Mouse (Mus musculus) naive thymus-derived CD4-positive, alpha-beta T cell, adult 2 months (primary cell): ENCODE measurements at regions not wholly inside any gene's neighbourhood (a gene's known extent, or its start where the extent isn't known, plus 50 kb on each side); places are given as distances from the start of the nearest gene placed in this dataset.

ENCODE experiments used
- DNase-seq: peaks from one replicate; pipeline ENCODE4 v3.0.0-alpha.2; 2011; ENCODE audit warnings: low read depth

- DNase-seq = no peak
These were observed 236.0 kb downstream of the Gm11011 start for GRCm38 (mm10) chr2:169351547-169351946.

- no peak for DNase-seq
These were observed 241.4 kb downstream of the Gm11011 start for GRCm38 (mm10) chr2:169346107-169346506.

- DNase-seq = no peak
These were observed 268.0 kb downstream of the Gm11011 start for GRCm38 (mm10) chr2:169319521-169319920.

- DNase-seq = no peak
These were observed 273.1 kb downstream of the Gm11011 start for GRCm38 (mm10) chr2:169314396-169314930.

- DNase-seq = no peak
These were observed 275.7 kb downstream of the Gm11011 start for GRCm38 (mm10) chr2:169311821-169312220.

GRCm38 (mm10) chr2:169311356-169311755, 276.2 kb downstream of the Gm11011 start:
- DNase-seq = no peak

GRCm38 (mm10) chr2:169304360-169304759, 283.2 kb downstream of the Gm11011 start:
- no peak for DNase-seq

- no peak for DNase-seq
These were observed 286.6 kb downstream of the Gm11011 start for GRCm38 (mm10) chr2:169300966-169301365.

GRCm38 (mm10) chr2:169300411-169300810, 287.1 kb downstream of the Gm11011 start:
- DNase-seq = no peak

- no peak for DNase-seq
These were observed 289.5 kb downstream of the Gm11011 start for GRCm38 (mm10) chr2:169297841-169298627.

GRCm38 (mm10) chr2:169297226-169297625, 290.3 kb downstream of the Gm11011 start:
- no peak for DNase-seq

GRCm38 (mm10) chr2:169293351-169293750, 294.2 kb downstream of the Gm11011 start:
- DNase-seq = no peak

GRCm38 (mm10) chr2:169288891-169289605, 298.5 kb downstream of the Gm11011 start:
- DNase-seq = no peak

- no peak for DNase-seq
These were observed 300.8 kb downstream of the Gm11011 start for GRCm38 (mm10) chr2:169286701-169287100.

- no peak for DNase-seq
These were observed 304.9 kb downstream of the Gm11011 start for GRCm38 (mm10) chr2:169282508-169283117.

- no peak for DNase-seq
These were observed 312.2 kb downstream of the Gm11011 start for GRCm38 (mm10) chr2:169275371-169275770.

GRCm38 (mm10) chr2:169274101-169274500, 313.4 kb downstream of the Gm11011 start:
- no peak for DNase-seq

- no peak for DNase-seq
These were observed 314.9 kb downstream of the Gm11011 start for GRCm38 (mm10) chr2:169272622-169273021.

GRCm38 (mm10) chr2:169272018-169272417, 315.5 kb downstream of the Gm11011 start:
- DNase-seq = no peak

- no peak for DNase-seq
These were observed 305.2 kb upstream of the Zfp64 start for GRCm38 (mm10) chr2:169260636-169261035.

GRCm38 (mm10) chr2:169244572-169244971, 289.2 kb upstream of the Zfp64 start:
- DNase-seq = no peak

- no peak for DNase-seq
These were observed 288.6 kb upstream of the Zfp64 start for GRCm38 (mm10) chr2:169243981-169244380.

- no peak for DNase-seq
These were observed 282.5 kb upstream of the Zfp64 start for GRCm38 (mm10) chr2:169237856-169238255.
